Mouse (Mus musculus) Muller cell, postnatal 12 days (primary cell): ENCODE measurements around the gene Wdr48.

Experiments
- DNase-seq: peaks from one replicate; pipeline ENCODE4 v3.0.0-alpha.2; 2015; ENCODE audit errors: inconsistent ontology term

Wdr48 gene

GRCm38 (mm10) chr9:119970221-119970620 is 75.5 kb downstream of the Wdr48 start:
- peak; percentile 81 for DNase-seq

- DNase-seq, result peak; percentile 78
Observed at GRCm38 (mm10) chr9:119970763-119971656, 76.3 kb downstream of the Wdr48 start.

GRCm38 (mm10) chr9:119972166-119972565 is 77.5 kb downstream of the Wdr48 start:
- no peak for DNase-seq

GRCm38 (mm10) chr9:119972582-119972981 is 77.9 kb downstream of the Wdr48 start:
- DNase-seq, result peak; percentile 35

- DNase-seq, result no peak
Observed at GRCm38 (mm10) chr9:119973281-119973680, 78.6 kb downstream of the Wdr48 start.

- DNase-seq, result no peak
Observed at GRCm38 (mm10) chr9:119973869-119974520, 79.3 kb downstream of the Wdr48 start.

DNA sequence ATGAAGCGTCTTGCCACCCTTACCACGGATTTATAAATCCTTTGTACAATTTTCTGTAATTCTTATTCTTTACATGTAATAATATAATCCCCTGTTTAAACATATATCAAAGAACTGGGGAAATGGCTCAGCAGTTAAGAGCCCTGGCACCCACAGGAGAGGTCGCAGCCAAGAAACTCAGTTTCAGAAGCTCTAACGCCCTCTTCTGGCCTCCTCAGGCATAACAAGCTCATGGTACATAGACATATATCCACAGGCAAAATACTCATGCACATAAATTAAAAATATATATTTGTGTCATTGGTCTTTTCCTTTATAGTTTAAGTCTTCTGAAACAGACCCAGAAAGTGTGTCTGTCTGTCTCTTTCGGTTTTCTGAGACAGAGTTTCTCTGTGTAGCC is 79.9 kb downstream of the Wdr48 start:
- no peak for DNase-seq

GRCm38 (mm10) chr9:119975286-119975685 is 80.6 kb downstream of the Wdr48 start:
- no peak for DNase-seq
